Mouse (Mus musculus): ENCODE measurements around the gene Npc1l1. TPM values are rescaled to one million over a fixed set of nuclear protein-coding genes. Genes with fewer than 3 reads are reported as not detected.
"Not testable (repeated sequence)": the region's sequence is repeated elsewhere in the genome, so short reads cannot be mapped to it uniquely, and the experiment has no call there.

Gene Npc1l1
- polyA plus RNA-seq, 1 experiment from 2014 or later, result not detected

DNA sequence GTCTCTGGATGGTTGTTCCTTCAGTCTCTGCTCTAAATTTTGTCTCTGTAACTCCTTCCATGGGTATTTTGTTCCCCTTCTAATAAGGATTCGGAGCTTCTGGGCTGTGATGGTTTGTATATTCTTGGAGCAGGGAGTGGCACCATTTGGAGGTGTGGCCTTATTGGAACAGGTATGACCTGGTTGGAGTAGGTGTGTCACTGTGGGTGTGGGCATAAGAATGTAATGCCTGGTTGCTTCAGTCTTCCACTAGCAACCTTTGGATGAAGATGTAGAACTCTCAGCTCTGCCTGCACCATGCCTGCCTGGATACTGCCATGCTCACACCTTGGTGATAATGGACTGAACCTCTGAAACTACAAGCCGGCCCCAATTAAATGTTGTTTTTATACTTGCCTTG lies 24.7 kb upstream of the Npc1l1 start:
- not testable (repeated sequence) for H3K4me2 ChIP-seq; H3K9me3 ChIP-seq (replicated peaks); ATAC-seq (replicated peaks; ENCODE audit: insufficient number of reproducible peaks, insufficient read depth, low FRiP score, low read depth); H3K4me3 ChIP-seq; H3K27me3 ChIP-seq; H3K27ac ChIP-seq; H3K4me1 ChIP-seq (replicated peaks); H3K9ac ChIP-seq
- H3K36me3 ChIP-seq, result peaks cover 18% of the 10 kb centered on the region
- WGBS, result 88% methylated on average over 2 of the region's 2 CpGs

DNA sequence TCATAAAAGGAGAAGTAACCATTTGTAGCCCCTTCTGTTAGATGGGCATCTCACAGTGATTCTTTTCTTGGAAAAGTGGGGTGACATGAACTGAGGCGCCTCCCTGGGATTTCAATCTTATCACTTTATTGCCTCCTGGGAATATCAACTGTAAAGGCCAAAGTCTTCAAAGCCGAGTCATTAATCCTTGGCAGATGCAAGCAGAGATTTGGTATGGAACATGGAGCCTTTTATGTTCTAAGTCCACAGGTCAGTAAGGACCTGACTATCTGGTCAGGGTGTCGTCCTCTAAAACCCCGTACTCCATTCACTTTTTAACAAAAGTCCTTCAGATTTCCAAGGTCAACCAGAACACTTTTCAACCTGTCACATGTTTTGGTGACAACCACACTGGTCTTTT lies 22.9 kb upstream of the Npc1l1 start:
- 77% methylated on average over 4 of the region's 4 CpGs for WGBS
- Histone ChIP-seq H3K27me3 (no peaks in the 10 kb centered on the region), H3K4me3 (no peak overlapping the region), H3K4me2 (no peak overlapping the region), H3K36me3 (peaks cover under 1% of the 10 kb centered on the region; the same call in 1 of the 2 replicates), H3K9ac (no peak overlapping the region), H3K9me3 (replicated peaks) (no peaks in the 10 kb centered on the region), H3K27ac (no peak overlapping the region), H3K4me1 (replicated peaks) (no peaks in the 10 kb centered on the region)
- ATAC-seq (replicated peaks; ENCODE audit: insufficient number of reproducible peaks, insufficient read depth, low FRiP score, low read depth), result no peak

DNA sequence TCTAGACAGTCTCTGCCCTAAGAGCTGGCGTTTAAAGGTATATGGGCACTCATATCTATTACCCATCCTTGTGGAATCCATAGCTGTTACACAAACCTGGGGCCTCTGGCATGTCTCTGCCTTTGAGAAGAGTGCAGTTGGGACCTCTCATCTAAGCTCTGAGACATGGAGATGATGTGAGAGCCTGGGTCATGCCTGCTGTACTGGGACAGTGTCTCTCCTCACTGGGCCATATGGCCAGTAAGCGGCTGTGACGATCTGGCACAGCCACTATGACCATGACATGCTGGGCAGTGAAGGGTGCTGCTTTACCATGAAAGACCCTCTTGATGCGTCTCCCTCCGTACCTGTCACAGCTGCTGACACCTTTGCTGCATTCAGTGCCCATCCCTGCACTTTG lies 22.3 kb upstream of the Npc1l1 start:
- Histone ChIP-seq H3K9me3 (replicated peaks) (no peaks in the 10 kb centered on the region), H3K27me3 (no peaks in the 10 kb centered on the region), H3K36me3 (no peaks in the 10 kb centered on the region), H3K27ac (no peak overlapping the region), H3K4me2 (no peak overlapping the region), H3K4me3 (no peak overlapping the region), H3K9ac (no peak overlapping the region), H3K4me1 (replicated peaks) (no peaks in the 10 kb centered on the region)
- WGBS, result 83% methylated on average over 5 of the region's 5 CpGs
- ATAC-seq (replicated peaks; ENCODE audit: insufficient number of reproducible peaks, insufficient read depth, low FRiP score, low read depth), result no peak

DNA sequence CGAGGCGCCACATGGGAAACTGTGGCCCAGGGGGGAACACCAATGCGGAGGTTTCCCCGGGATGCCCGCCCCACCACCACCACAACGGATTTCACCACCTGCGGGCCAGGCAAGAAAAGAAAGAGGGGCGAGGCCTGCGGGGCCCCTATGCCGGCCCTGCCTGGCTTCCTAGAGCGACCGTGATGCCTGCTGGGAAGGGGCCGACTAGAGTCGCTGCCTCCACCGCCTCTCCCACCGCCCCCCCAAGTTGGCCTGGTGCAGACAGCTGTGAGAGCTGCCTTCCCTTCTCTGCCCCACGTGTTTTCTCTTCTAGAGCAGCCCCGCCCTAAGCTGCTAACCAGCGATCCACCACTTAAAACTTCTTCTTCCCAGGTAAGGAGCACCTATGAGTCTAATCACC lies 14.8 kb upstream of the Npc1l1 start:
- H3K4me2 ChIP-seq, result no peak overlapping the region
- H3K36me3 ChIP-seq, result no peaks in the 10 kb centered on the region
- no peaks in the 10 kb centered on the region for H3K9me3 ChIP-seq (replicated peaks)
- H3K27ac ChIP-seq, result no peak overlapping the region
- H3K27me3 ChIP-seq, result no peaks in the 10 kb centered on the region
- WGBS, result 41% methylated on average over 19 of the region's 19 CpGs
- H3K4me3 ChIP-seq, result no peak overlapping the region
- no peak for ATAC-seq (replicated peaks; ENCODE audit: insufficient number of reproducible peaks, insufficient read depth, low FRiP score, low read depth)
- no peaks in the 10 kb centered on the region for H3K4me1 ChIP-seq (replicated peaks)
- no peak overlapping the region for H3K9ac ChIP-seq

DNA sequence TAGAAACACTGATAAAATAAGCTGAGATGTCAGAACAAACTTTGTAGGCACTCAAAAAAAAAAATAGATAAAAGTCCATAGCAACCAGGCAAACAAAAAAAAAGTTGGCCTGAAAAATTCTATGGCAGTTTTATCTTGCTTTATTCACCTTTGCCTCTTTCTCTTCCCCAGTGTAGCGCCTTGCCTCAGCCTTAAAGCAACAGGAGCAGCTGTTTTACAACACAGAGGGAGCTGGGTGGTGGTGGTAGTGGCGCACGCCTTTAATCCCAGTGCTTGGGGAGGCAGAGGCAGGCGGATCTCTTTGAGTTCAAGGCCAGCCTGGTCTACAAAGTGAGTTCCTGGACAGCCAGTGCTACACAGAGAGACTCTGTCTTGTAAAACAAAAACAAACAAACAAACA lies 3.1 kb upstream of the Npc1l1 start:
- Histone ChIP-seq H3K9me3 (replicated peaks) (0 out of 2 replicates have a peak, but pooled peaks cover 3% of the 10 kb centered on the region), H3K27ac (no peak overlapping the region), H3K27me3 (no peaks in the 10 kb centered on the region), H3K36me3 (no peaks in the 10 kb centered on the region), H3K4me1 (replicated peaks) (no peaks in the 10 kb centered on the region), H3K4me3 (no peak overlapping the region), H3K4me2 (no peak overlapping the region), H3K9ac (no peak overlapping the region)
- ATAC-seq (replicated peaks; ENCODE audit: insufficient number of reproducible peaks, insufficient read depth, low FRiP score, low read depth), result no peak
- 82% methylated on average over 4 of the region's 4 CpGs for WGBS

DNA sequence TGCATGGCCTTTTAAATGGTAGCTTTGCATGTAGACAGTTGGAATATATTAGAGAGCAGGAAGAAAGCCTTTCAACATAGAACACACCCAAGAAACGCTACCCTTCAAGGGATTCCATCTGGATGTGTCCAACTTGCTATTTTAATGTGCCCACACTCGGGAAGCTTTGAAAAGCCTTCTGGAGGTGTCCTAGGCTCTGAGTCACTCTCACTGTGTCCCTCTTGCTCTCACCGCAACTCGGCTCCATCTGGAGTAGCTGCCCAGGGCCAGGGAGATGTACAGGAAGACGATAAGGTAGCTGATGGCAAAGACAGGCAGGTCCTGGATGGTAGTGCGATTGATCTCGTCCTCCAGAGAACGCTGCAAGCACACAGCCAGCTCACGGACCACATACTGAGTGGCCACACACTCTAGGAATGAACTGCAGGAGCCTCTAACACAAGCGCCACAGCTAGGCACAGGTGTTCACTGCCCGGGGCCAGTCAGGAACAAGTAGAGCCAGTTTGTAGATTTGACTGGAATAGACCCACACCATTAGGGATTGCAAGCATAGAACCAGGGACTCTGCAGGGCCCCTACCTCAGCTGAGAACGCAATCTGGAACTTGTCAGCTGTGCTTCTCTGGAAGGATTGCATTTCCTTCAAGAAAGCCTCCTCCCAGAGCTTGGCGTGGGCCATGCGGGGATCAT lies 5.3 kb downstream of the Npc1l1 start:
- Histone ChIP-seq H3K27me3 (peaks cover 10% of the 10 kb centered on the region; the same call in 1 of the 2 replicates), H3K4me2 (no peak overlapping the region), H3K9ac (no peak overlapping the region), H3K4me1 (replicated peaks) (no peaks in the 10 kb centered on the region), H3K4me3 (no peak overlapping the region), H3K36me3 (no peaks in the 10 kb centered on the region), H3K27ac (no peak overlapping the region), H3K9me3 (replicated peaks) (no peaks in the 10 kb centered on the region)
- WGBS, result 67% methylated on average over 14 of the region's 14 CpGs
- no peak for ATAC-seq (replicated peaks; ENCODE audit: insufficient number of reproducible peaks, insufficient read depth, low FRiP score, low read depth)

DNA sequence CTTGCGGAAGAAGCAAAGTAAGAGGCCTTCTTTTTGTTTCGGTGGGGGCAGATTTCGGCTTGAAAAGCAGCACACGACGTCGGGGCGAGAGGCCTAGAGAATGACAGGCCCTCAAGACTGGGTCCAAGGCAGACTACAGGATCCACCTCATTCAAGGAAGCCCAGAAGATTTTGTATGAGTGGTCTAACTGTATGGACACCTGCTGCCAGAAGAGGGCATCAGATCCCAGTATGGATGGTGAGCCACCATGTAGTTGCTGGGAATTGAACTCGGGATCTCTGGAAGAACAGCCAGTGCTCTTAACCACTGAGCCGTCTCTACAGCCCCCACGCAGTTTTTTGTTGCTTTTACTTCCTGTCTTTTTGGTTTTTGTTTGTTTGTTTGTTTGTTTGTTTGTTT lies 7.8 kb downstream of the Npc1l1 start:
- no peaks in the 10 kb centered on the region for H3K9me3 ChIP-seq (replicated peaks)
- no peak overlapping the region for H3K4me3 ChIP-seq
- no peak for ATAC-seq (replicated peaks; ENCODE audit: insufficient number of reproducible peaks, insufficient read depth, low FRiP score, low read depth)
- WGBS, result 93% methylated on average over 10 of the region's 10 CpGs
- no peaks in the 10 kb centered on the region for H3K4me1 ChIP-seq (replicated peaks)
- no peaks in the 10 kb centered on the region for H3K36me3 ChIP-seq
- no peak overlapping the region for H3K4me2 ChIP-seq
- no peak overlapping the region for H3K9ac ChIP-seq
- no peak overlapping the region for H3K27ac ChIP-seq
- H3K27me3 ChIP-seq, result peaks cover 10% of the 10 kb centered on the region; the same call in 1 of the 2 replicates

DNA sequence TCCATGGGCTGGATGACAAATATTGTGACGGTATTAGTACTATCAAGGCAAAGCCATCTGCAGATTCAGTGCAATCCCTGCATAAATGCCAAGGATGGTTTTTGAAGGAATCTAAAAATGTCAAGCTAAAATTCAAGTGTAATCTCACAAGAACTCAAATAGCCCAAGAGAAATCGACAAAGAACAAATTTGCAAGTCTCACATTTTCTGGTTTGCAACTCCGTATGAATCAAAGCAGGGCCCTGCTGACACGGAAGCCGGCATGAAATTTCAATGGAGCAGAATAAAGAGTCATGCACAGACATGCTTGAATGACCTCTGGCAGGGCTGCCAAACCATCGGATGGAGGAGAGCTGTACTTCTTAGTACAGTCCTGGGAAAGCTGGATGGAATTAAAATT lies 10.0 kb downstream of the Npc1l1 start:
- WGBS, result 82% methylated on average over 6 of the region's 6 CpGs
- H3K9ac ChIP-seq, result no peak overlapping the region
- peaks cover 3% of the 10 kb centered on the region; the same call in 1 of the 2 replicates for H3K27me3 ChIP-seq
- no peaks in the 10 kb centered on the region for H3K4me1 ChIP-seq (replicated peaks)
- ATAC-seq (replicated peaks; ENCODE audit: insufficient number of reproducible peaks, insufficient read depth, low FRiP score, low read depth), result no peak
- no peak overlapping the region for H3K4me3 ChIP-seq
- no peaks in the 10 kb centered on the region for H3K9me3 ChIP-seq (replicated peaks)
- H3K36me3 ChIP-seq, result no peaks in the 10 kb centered on the region
- H3K4me2 ChIP-seq, result no peak overlapping the region
- no peak overlapping the region for H3K27ac ChIP-seq

DNA sequence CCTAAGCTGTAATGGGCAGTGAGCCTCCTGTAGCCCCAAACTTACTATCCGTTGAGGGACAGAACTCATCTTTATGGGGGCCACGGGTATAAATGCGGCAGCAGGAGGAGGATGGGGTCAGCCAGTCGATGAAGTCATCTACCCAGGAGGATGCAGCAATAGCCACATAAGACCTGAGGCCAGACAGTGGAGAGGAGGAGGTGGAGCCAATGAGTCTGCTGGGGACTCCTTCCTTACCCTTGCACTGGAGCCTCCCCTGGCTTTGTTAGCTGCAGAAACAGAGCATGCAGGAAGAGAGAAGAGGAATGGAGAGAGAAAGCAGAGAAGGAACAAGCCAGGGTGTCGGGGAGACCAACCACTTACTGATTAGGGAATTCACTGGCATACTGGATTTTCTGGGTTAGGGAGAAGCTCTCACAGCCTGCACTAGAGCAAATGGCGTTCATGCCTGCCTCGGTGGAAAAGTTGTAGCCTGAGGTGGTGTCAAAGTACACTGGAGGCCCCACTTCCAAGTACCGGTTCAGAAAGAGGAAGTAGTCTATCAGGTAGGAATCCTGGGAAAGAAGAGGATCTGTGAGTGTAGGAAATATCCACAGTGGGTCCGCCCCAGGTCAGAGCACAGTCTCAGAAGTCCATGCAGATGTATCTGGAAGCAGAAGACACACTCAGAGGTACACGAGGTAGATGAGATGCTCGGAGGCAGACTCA lies 11.6 kb downstream of the Npc1l1 start:
- no peak for ATAC-seq (replicated peaks; ENCODE audit: insufficient number of reproducible peaks, insufficient read depth, low FRiP score, low read depth)
- Histone ChIP-seq H3K36me3 (no peaks in the 10 kb centered on the region), H3K9me3 (replicated peaks) (no peaks in the 10 kb centered on the region), H3K27me3 (no peaks in the 10 kb centered on the region; the same call in 1 of the 2 replicates), H3K27ac (no peak overlapping the region), H3K9ac (no peak overlapping the region), H3K4me2 (no peak overlapping the region), H3K4me1 (replicated peaks) (no peaks in the 10 kb centered on the region), H3K4me3 (no peak overlapping the region)
- WGBS, result 73% methylated on average over 11 of the region's 11 CpGs

DNA sequence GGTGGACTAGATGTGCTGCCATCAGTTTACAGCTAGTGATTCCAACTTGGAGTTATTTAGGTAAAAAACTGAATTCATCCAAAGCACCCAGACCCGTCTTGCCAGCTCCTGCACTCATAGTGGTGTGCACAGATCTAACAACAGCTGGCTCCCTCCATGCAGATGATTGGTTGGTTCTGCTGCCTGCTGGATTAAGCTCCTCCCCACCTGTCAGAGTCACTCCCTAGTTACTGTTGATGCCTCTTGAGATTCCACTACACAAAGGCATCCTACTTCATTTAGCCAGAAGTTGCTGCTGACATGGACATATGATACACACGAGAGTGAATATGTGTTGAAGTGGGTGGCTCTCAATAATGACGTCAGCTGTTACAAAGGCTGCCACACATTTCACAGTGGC lies 13.1 kb downstream of the Npc1l1 start:
- no peaks in the 10 kb centered on the region; the same call in 1 of the 2 replicates for H3K27me3 ChIP-seq
- no peaks in the 10 kb centered on the region for H3K9me3 ChIP-seq (replicated peaks)
- no peak overlapping the region for H3K4me3 ChIP-seq
- WGBS, result 30% methylated on average over 3 of the region's 3 CpGs
- H3K4me2 ChIP-seq, result no peak overlapping the region
- H3K4me1 ChIP-seq (replicated peaks), result no peaks in the 10 kb centered on the region
- H3K9ac ChIP-seq, result no peak overlapping the region
- no peak for ATAC-seq (replicated peaks; ENCODE audit: insufficient number of reproducible peaks, insufficient read depth, low FRiP score, low read depth)
- H3K27ac ChIP-seq, result no peak overlapping the region
- H3K36me3 ChIP-seq, result no peaks in the 10 kb centered on the region

DNA sequence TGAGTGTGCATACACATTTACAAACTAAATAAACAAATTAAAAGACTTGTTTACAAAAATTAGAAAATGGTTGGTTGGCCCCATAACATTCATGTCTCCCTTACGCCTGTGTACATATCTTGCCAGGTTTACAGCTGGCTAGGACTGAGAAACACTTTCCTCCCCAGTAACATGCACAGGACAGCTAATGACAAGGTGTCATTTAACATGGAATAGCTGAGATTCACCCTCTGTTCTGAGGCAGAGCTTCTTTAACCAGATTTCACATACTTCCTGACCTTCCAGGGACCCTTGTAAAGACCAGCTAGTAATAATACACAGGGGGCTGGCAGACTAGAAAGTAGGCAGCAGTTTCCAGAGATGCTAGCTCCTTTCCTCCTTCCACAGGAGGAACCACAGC lies 21.8 kb downstream of the Npc1l1 start:
- H3K9me3 ChIP-seq (replicated peaks), result no peaks in the 10 kb centered on the region
- H3K4me1 ChIP-seq (replicated peaks), result no peaks in the 10 kb centered on the region
- no peak for ATAC-seq (replicated peaks; ENCODE audit: insufficient number of reproducible peaks, insufficient read depth, low FRiP score, low read depth)
- no peaks in the 10 kb centered on the region for H3K36me3 ChIP-seq
- H3K27me3 ChIP-seq, result no peaks in the 10 kb centered on the region
- no peak overlapping the region for H3K9ac ChIP-seq
- H3K4me2 ChIP-seq, result no peak overlapping the region
- 80% methylated on average over 1 of the region's 1 CpGs for WGBS
- H3K27ac ChIP-seq, result no peak overlapping the region
- H3K4me3 ChIP-seq, result no peak overlapping the region

DNA sequence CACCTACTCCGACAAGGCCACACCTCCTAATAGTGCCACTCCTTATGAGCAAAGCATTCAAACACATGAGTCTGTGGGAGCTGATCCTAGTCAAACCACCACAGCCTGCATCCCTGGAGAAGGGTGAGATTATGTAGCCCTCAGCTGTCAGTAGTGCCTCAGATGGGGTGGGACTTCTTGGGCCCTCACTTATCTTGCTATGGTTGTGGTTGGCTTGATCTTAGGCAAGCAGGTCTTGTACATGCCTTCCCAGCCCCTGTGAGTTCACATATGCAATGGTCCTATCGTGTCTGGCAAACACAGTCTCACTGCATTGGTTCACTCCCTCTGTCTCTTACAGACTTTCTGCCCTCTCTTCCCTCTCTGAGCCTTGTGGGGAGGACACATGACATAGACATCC lies 22.9 kb downstream of the Npc1l1 start:
- no peak for ATAC-seq (replicated peaks; ENCODE audit: insufficient number of reproducible peaks, insufficient read depth, low FRiP score, low read depth)
- 76% methylated on average over 2 of the region's 2 CpGs for WGBS

More for the DNA sequence above, 22.9 kb downstream of the Npc1l1 start:
- H3K9me3 ChIP-seq (replicated peaks), result no peaks in the 10 kb centered on the region
- H3K4me2 ChIP-seq, result no peak overlapping the region
- H3K4me3 ChIP-seq, result no peak overlapping the region
- no peak overlapping the region for H3K27ac ChIP-seq
- H3K36me3 ChIP-seq, result no peaks in the 10 kb centered on the region
- H3K9ac ChIP-seq, result no peak overlapping the region
- no peaks in the 10 kb centered on the region for H3K4me1 ChIP-seq (replicated peaks)
- no peaks in the 10 kb centered on the region for H3K27me3 ChIP-seq
